Mouse (Mus musculus): Measurements from ENCODE around the gene Rhbdl2.
A peak's percentile ranks its signal among the peaks of the same experiment; 100 is the strongest.

Rhbdl2 gene

GRCm38 (mm10) chr4:123787191-123787985, at the start of gene Rhbdl2:
Gene Rhbdl2 (plus strand): TSS chr4:123787874.
- no peak for DNase-seq (ENCODE audit: low spot score in 2 of 2)

DNA sequence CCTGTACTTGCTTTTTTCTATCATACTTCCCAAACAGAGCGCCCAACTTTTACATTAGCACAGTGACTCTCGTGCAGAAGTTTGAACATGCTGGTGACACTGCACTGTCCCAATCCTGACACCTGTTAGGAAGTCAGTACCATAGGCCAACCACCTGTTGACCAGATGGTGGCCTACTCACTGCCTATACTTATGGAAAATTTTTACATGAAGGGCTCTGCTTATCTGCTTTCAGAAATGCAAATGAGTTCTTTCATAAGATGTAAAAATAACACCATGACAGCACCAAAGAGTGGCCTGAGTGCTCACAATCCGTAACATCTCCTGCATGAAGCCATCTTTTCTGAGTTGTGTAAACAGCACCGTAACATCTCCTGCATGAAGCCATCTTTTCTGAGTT, 49.0 kb upstream of the Rhbdl2 start:
- no peak for DNase-seq (ENCODE audit: low spot score in 2 of 2)

- no peak for DNase-seq (ENCODE audit: low spot score in 2 of 2)
Measured at GRCm38 (mm10) chr4:123742891-123743290, 44.8 kb upstream of the Rhbdl2 start.

DNA sequence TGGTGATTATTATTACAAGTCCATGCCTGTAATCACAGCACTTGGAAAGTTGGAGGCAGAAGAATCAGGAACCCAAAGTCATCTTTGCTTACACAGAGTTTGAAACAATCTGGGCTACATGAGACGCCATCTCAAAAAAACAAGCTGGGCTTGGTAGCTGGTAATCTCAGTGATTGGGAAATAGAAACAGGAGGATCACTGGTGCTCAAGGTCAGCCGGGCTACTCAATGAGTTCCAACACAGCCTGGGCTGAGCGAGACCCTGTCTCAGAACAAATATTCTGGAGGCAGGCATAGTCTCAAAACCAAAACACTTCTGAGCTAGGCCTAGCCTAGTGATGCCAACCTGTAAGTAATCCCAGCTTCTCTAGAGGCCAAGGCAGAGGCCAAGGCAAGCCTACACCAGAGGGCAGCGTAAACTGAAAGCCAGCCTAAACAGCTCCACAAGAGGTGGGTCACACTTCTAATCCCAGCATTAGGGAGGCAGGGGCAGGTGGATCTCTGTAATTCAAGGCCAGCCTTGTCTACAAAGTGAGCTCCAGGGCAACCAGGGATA, 42.4 kb upstream of the Rhbdl2 start:
- no peak for DNase-seq (ENCODE audit: low spot score in 2 of 2)

DNA sequence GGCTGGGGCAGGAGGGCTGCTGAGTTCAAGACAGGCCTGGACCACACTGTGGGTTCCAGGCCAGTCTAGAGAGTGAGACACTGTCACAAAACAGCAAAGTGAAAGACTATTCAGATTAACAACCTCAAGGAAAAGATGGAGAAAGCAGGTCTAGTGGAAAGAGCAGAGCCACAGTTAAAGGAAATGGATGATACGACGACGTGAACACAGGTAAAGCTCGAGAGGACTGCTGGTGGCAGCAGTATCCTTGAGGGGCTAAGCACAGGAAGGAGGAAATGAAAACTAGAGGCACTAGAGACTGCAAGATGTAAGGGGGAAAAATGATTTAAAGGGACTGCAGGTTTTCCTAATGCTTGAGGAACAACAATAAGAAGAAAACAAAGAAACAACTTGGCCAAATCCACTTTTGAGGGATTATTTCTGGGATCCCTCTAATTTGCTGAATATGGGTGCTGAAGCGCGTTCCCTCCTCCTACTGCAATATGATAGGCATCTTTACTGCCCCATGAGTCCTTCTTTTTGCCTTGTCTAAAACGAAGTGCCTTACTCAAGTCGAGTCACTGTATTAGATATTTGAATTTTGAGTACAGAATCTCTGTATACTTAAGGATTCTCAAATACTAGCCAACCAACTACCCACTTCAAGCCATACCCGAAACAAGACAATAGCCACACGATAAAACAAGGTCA, 38.8 kb upstream of the Rhbdl2 start:
- no peak for DNase-seq (ENCODE audit: low spot score in 2 of 2)

GRCm38 (mm10) chr4:123749484-123750130, 38.1 kb upstream of the Rhbdl2 start:
- DNase-seq (ENCODE audit: low spot score in 2 of 2): no peak

GRCm38 (mm10) chr4:123750152-123750651, 37.5 kb upstream of the Rhbdl2 start, which contains the start of gene Akirin1:
Gene Akirin1 (minus strand): TSS chr4:123750345.
- DNase-seq (ENCODE audit: low spot score in 2 of 2): peak; percentile 95 to 98

GRCm38 (mm10) chr4:123750707-123751312, 36.9 kb upstream of the Rhbdl2 start:
- no peak for DNase-seq (ENCODE audit: low spot score in 2 of 2)

DNA sequence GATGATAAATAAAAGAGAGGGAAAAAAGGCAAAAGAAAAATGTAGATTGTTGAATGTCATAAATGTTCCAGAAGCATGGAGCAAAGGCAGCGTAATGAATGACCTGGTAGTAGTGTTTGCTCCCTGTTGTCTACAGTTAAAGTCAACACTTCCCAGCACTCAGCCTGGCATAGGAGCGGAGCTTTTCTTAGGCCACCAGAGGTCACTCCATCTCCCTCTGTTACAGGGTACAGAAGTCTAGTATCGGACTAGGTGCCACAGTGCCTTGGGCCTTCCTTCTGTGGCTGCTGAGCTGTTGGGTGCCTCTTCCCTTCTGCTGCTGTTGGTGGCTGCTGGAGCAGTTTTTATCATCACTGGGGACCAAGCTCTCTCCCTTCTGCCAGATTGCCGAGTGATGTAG, 29.4 kb upstream of the Rhbdl2 start:
- no peak for DNase-seq (ENCODE audit: low spot score in 2 of 2)

DNA sequence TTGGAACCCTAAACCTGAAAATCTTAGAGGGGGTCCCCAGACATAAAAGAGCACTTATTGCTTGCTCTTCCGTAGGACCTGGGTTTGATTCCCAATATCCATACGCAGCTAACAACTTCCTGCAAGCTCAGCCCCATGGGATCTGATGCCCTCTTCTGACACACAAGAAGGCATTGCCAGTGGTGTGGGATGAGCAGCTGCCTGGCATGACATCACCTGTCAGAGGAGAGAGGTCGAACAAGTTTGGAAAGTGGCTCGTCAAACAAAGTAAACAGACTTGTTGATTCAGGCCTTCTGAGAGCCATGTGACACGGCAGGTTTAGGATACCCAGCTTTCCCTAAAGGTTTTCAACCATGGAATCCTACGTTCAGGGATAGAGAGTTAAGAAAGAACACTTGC, 22.6 kb upstream of the Rhbdl2 start:
- no peak for DNase-seq (ENCODE audit: low spot score in 2 of 2)

DNA sequence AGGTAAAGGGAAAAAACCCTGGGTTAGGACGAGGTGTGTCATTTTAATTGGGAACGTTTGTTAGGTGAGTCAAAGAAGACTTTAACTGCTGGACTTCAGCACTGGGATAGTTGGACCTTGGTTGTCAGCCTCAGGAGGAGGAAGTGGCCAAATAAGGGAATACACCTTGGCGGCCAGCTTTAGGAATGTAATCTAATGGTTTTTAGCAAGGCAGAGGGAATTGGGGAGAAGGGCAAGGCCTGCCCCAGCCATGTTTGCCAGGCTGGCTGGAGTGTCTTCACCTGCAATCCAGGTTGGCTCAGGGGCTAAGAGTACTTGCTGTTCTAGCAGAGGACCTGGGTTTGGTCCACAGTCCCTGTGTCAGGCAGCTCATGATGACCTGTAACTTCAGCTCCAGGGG, 19.9 kb upstream of the Rhbdl2 start:
- no peak for DNase-seq (ENCODE audit: low spot score in 2 of 2)

- no peak for DNase-seq (ENCODE audit: low spot score in 2 of 2)
Measured at GRCm38 (mm10) chr4:123768234-123768633, 19.4 kb upstream of the Rhbdl2 start.

- no peak for DNase-seq (ENCODE audit: low spot score in 2 of 2)
Measured at GRCm38 (mm10) chr4:123792666-123793065, 5.0 kb downstream of the Rhbdl2 start.

DNA sequence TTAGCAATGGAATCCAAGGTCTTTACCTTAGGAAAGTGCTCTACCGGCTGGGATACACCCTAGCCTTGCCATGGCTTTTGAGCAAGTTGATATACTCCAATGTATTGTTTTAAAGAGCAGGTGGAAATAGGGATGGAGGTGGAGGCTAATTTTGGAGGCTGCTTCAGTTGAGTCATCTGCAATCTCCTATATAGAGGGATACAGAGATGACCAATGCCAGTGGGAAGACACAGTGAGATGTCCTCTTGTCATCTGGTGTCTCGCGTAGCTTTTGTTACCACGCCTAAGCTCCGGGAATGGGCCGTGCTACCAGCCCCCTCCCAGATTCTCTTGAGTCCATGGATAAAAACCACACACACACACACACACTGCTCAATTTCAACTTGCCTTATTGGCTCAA, 5.5 kb downstream of the Rhbdl2 start:
- no peak for DNase-seq (ENCODE audit: low spot score in 2 of 2)

DNA sequence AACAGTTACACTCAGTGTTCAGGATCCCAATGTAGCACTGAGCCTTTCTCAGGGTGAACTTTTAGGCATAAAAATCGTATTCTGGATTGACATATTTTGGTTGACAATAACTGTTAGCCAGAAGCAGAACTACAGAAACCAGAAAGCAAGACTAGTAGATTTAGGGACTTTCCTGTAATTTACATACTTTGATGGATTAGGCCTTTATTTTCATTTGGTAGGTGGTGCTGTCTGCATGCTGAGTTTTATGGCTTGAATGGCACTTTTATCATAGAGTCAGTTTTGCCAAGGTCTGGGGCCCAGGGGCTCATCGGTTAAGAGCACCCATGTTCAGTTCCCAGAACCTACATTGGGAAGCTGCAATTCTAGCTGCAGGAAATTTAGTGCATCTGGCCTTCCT, 7.4 kb downstream of the Rhbdl2 start:
- DNase-seq (ENCODE audit: low spot score in 2 of 2): no peak

DNA sequence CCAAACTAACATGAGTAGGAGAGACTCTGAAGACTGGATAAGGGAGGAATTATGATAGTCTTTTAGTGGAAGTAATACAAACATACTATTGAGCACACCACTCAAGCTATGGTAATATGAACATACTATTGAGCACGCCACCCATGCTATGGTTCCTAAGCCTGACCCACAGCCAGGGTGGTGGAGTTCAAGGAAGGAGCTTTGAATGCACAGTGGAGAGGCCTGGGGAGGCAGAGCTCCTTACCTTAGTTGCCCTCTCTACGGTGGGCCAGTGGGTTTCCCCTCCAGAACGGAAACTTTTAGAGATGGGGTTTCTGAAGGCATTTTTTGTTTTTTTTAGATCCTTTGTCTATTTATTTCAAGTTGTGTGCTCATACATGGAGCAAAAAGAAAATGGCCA, 9.7 kb downstream of the Rhbdl2 start:
- no peak for DNase-seq (ENCODE audit: low spot score in 2 of 2)

DNA sequence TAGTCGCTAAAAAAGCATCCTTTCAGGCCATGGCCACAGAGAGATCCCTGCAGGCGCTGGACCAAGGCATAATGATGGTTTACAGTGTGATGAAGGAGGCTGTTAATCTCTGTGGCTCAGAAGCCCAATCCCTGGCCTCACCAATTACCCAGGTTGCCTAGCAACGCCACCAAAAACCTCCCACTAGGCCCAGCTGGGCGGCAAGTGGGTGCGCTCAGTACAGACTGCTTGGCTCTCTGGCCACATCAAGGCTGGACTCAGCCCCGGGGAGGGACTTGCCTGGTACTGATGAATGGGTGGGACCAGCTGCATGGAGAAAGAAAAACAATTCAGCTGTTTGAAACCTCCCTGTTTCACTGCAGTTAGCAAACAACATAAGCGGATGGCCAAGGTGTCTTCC, 10.2 kb downstream of the Rhbdl2 start:
- no peak for DNase-seq (ENCODE audit: low spot score in 2 of 2)

- DNase-seq (ENCODE audit: low spot score in 2 of 2): no peak
Measured at GRCm38 (mm10) chr4:123803642-123804041, 16.0 kb downstream of the Rhbdl2 start.

DNA sequence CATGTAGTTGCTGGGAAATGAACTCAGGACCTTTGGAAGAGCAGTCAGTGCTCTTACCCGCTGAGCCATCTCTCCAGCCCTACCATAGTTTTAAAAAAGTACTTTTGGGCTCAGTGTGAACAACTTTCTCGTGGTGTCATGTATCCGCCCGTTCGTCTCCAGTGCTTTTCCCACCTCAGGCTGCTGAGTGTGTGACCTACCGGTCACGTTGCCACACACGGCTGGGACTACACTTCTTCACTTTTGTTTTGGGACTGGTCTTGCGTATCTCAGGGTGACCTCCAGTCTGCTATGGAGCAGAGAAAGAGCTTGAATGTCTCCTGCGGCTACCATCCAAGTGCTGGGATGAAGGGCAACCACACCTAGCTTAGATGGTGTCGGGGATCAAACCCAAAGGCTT, 20.6 kb downstream of the Rhbdl2 start:
- DNase-seq (ENCODE audit: low spot score in 2 of 2): no peak

DNA sequence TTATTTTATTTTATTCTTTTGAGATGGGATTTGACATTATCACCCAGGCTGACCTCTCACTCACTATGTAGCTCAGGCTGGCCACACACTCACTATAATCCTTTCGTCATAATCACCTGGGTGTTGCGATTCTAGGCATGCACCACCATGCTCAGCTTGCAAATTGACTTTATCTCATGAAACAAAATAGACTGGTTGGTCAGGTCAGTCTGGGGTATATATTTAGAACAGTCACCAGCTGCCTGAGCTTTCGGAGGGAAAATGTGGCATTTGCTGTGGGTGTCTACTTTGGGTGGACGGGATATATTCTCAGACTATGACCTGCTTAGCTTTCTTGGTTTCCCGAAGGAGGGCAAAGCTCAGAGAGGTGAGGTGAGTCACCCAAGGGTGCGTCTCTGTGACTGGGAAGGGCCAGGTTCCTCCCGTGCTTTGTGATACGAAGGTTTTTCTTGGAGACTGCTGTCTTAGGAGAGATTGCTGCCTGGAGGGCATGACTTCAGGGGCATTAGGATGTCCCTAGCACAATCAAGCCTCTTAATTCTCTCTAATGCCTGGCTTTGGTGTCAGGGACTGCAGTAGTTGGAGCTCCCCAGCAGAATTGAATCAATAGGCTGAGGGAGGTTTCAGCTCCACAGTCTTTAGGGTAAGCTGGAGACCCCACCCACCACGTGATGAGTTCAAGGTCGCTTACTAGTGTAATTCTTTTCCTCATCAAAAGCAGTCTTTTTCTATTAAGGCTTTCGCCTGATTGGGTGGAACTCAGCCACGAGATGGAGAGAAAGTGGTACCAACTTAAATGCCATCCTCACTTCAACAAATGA, 23.0 kb downstream of the Rhbdl2 start:
- no peak for DNase-seq (ENCODE audit: low spot score in 2 of 2)

- DNase-seq (ENCODE audit: low spot score in 2 of 2): no peak
Measured at GRCm38 (mm10) chr4:123812525-123812924, 24.9 kb downstream of the Rhbdl2 start.

Data from spleen, postnatal 14 days (tissue).